Mouse (Mus musculus): ENCODE data around the gene Farp1.

DNA sequence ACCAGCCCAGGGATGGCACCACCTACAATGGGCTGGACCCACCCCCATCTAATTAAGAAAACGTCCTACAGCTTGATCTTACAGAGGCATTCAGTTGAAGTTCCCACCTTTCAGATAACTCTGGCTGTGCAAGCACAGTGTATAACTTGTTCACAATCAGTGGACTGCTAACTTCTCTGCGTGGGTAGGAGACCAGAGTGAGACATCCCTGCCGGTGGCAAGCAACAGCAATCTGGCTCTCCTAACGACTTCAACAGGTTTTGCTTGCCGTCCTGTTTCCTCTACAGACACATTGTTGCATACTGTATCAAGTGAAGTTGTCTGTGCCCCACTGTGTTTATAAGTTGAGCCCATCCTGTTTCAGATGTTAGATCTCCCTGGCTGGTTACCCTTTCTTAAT lies 45.7 kb downstream of the Farp1 start:
- TF ChIP-seq EP300 (IDR thresholded peaks at IDR 0.05; ENCODE audit: insufficient read depth, low read depth, low read length) (no peak), CTCF (IDR thresholded peaks at IDR 0.05; ENCODE audit: low read depth, low read length) (no peak)
